Mouse (Mus musculus) cerebellum, adult 11-12 months (tissue): ENCODE data around the gene Ncor2.

Source experiments
- DNase-seq: peaks from one replicate; pipeline ENCODE4 v3.0.0; 2022

Ncor2 gene

GRCm38 (mm10) chr5:125124002-125124401, 55.0 kb downstream of the Ncor2 start:
- no peak for DNase-seq

GRCm38 (mm10) chr5:125123206-125123605, 55.8 kb downstream of the Ncor2 start:
- DNase-seq, result no peak

GRCm38 (mm10) chr5:125122546-125122945, 56.5 kb downstream of the Ncor2 start:
- no peak for DNase-seq

- DNase-seq, result no peak
Observed at GRCm38 (mm10) chr5:125122049-125122448, 57.0 kb downstream of the Ncor2 start.

GRCm38 (mm10) chr5:125120517-125121303, 58.3 kb downstream of the Ncor2 start:
- no peak for DNase-seq

- DNase-seq, result peak; percentile 72
Observed at GRCm38 (mm10) chr5:125117238-125117637, 61.8 kb downstream of the Ncor2 start.

GRCm38 (mm10) chr5:125113029-125113428, 66.0 kb downstream of the Ncor2 start:
- DNase-seq, result no peak

- no peak for DNase-seq
Observed at GRCm38 (mm10) chr5:125112588-125112987, 66.4 kb downstream of the Ncor2 start.

GRCm38 (mm10) chr5:125111137-125111536, 67.9 kb downstream of the Ncor2 start:
- DNase-seq, result no peak

GRCm38 (mm10) chr5:125110722-125111121, 68.3 kb downstream of the Ncor2 start:
- no peak for DNase-seq

GRCm38 (mm10) chr5:125110196-125110595, 68.8 kb downstream of the Ncor2 start:
- DNase-seq, result no peak

- peak; percentile 71 for DNase-seq
Observed at GRCm38 (mm10) chr5:125107011-125107651, 71.9 kb downstream of the Ncor2 start.

- DNase-seq, result peak; percentile 68
Observed at GRCm38 (mm10) chr5:125106191-125106590, 72.8 kb downstream of the Ncor2 start.

GRCm38 (mm10) chr5:125104841-125105240, 74.2 kb downstream of the Ncor2 start:
- no peak for DNase-seq

GRCm38 (mm10) chr5:125103396-125103795, 75.6 kb downstream of the Ncor2 start:
- DNase-seq, result no peak

- DNase-seq, result no peak
Observed at GRCm38 (mm10) chr5:125102907-125103306, 76.1 kb downstream of the Ncor2 start.

- DNase-seq, result no peak
Observed at GRCm38 (mm10) chr5:125102352-125102751, 76.7 kb downstream of the Ncor2 start.

GRCm38 (mm10) chr5:125099785-125100350, 79.2 kb downstream of the Ncor2 start:
- no peak for DNase-seq

- no peak for DNase-seq
Observed at GRCm38 (mm10) chr5:125098692-125099091, 80.3 kb downstream of the Ncor2 start.

- DNase-seq, result no peak
Observed at GRCm38 (mm10) chr5:125096368-125096767, 82.7 kb downstream of the Ncor2 start.

- no peak for DNase-seq
Observed at GRCm38 (mm10) chr5:125095525-125096175, 83.4 kb downstream of the Ncor2 start.

- no peak for DNase-seq
Observed at GRCm38 (mm10) chr5:125093795-125094194, 85.2 kb downstream of the Ncor2 start.

GRCm38 (mm10) chr5:125088076-125088475, 90.9 kb downstream of the Ncor2 start:
- no peak for DNase-seq
